Mouse (Mus musculus) retina, adult 2 months (tissue): Measurements from ENCODE around the gene Sec31b.

ENCODE experiments used
- DNase-seq: peaks from one replicate; pipeline ENCODE4 v3.0.0-alpha.2; 2012; ENCODE audit warnings: low read depth, low spot score

The Sec31b gene

DNA sequence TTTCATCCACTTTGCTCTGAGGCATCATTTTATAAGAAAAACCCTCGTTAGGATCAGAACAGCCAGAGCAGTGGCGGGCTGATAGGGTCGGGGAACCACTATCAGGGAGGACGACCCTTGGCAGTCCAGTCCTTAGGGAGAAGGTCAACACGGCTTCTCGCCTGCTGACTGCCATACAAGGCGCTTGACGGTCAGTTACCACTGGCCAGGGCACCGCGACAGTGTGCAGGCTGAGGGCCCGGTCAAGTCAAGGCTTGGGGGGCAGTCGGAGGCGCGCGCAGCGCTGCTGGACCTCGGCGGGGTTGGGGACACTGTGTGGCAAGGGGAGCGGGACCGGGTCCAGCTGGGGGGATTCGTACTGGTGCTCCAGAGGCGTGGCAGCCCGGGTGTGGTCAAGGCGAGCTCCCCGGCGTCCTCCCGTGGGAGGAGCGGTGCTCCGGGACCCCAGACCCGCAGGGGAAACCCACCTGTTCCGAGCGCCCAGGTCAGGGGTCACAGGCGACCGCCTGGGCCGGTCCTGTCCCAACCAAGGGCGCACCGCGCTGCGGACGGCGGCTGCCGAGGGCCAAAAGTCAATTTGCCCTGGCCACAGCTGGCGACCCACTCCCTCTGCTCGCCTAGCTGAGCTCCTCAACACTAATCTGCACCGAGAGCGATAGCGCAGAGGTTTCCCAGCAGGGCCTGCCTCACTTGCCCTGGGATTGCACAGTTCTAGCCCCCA is at the start of gene Sec31b:
Sec31b (minus strand) TSS at position 544 of the 721 bp plus-strand sequence.
- DNase-seq: no peak

DNA sequence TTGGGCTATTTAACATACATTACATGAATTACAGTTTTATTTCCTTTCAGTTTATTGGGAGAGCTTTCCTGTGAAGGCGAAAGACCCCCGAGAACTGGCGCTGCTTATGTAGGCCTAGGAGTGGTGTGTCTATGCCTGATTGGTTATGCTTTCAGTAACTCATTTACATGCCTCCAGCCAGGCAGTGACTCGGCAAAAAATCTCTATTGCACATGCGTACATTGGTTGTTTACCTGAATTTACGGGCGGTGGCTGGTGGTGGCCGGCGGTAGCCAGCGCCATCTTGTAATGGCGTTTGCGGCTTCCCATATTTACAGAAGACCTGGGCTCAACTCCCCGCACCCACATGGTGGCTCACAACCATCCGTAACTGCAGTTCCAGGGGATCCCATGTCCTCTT is 48.5 kb upstream of the Sec31b start:
- DNase-seq: no peak

DNA sequence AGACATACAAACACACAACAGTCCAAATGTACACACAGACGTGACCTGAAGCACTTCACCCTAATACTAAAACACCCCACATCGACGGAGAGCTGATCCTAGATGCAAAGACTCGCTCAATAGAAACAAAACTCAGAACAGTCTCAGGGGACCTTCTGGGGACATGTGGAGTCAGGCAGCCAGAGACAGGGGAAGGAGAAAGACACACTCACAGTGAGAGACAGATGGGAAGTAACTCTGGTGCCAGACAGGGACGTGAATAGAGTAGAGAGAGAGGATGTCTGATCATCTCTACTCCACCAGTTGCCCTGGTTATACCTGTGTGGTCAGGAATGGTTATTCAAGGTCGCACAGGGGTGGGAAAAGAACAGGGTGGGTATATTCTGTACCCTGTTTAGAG is 46.0 kb upstream of the Sec31b start:
- DNase-seq: no peak

DNA sequence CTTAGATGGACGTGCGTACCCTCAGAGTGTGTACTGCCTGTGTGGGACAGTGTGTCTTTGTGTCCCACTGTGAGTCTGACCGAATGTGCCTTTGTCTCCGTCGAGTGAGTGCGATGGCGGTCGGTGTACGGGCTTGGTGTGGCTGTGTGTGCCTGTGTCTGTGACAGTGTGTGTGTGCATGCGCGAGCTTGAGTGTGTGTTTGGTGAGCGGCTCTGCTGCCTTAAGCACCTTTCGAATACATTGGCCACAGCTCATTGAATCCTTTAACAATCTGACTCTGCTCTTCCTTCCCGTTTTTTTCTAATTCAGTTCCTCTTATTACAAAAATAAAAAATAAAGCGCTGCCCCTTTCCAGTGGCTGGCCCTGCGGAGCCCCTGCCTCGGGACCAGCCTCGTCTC is 45.3 kb upstream of the Sec31b start:
- DNase-seq: no peak

DNA sequence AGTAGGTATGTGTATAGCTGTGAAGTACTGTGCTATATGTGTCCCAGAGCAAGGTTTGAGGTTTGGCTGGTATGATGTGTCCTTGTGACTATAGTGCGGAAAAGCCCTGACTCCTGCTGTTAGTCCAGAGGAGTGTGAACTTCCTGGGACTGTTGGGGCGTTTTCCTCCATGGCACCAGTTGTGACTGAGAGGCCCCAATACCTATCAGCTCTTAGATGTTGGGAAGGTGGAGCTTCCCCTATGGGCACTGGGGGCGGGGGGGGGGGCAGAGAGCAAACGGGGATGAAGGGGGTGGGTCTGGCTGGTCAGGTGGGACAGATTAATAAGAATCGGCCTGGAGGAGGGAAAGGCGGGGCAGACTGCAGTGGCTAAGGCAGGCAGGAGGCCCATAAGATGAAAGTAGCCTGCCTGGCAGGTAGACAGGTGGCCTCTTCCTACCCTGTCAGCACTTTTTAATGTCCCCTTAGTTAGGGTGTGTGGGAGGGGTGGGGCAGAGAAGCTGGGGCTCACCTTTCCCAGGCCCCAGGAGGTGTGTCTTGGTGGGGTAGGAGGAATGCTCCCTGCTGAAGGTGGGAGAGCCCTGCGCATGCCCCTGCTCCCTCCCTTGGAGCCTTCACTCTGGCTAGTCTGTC is 44.0 kb upstream of the Sec31b start:
- DNase-seq: no peak

DNA sequence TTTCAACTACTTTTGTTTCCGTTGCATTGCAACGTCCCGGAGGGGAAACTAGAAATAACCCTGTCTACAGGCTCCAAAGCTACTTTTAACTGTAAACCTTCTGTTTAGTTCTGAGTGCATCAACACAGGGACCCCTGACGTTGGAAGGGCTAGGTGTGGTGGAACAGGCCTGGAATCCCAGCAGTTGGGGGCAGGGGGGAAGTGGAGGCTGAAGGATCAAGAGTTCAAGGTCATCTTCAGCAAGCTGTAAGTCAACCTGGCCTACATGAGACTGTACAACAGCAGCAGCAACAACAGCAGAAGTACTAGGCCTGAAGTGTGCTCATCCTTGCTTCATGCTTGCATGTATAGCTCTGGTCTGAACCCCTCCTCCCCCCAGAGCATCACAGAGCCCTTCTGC is 42.4 kb upstream of the Sec31b start:
- DNase-seq: no peak

DNA sequence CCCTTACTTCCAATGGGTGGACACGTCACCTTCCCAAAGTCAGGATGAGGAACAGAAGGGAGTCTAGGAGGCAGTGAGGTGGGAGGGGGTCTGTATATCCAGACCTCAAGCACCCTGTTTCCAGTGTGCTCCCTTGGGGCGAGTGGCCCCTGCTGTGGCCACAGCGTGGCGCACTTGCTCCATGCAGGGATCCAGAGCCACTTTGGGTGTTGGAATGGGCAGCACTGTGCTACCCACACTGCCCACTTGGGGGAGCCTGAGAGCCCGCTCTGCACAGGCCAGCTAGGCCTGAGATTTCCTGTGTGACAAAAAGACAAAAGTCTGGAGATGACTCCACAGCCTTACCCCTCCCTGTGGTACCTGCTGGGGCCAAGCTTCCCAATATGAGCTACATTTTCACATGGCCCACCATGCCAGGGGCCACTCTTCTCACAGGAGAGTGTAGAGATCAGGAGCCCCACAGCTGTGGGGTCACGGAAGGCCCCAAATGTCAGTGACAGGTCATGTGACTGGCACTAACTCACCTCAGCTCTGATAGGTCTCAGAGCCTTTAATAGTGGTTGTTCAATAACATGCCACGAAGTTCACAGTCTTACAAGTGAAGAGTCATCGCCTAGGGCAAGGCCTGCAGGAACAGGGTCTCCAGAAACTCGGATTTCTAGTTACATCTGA is 37.1 kb upstream of the Sec31b start:
- DNase-seq: peak; percentile 61

DNA sequence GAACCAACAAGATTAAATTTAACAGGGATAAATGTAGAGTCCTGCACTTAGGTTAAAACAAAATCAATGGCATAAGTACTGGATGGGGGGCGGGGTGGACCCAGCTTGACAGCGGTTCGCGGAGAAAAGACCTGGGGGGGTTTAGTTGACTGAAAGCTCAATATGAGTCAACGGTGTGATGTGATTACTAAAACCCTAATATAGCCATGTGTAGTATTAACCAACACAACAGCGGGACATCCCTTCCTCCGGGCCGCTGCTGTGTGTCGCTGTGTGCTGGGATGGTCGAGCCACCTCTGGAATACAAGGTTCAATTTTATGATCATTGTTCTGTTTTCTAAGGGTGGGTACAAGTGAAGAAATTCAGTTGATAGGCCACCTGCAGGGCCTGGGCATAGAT is 36.4 kb upstream of the Sec31b start:
- DNase-seq: no peak

DNA sequence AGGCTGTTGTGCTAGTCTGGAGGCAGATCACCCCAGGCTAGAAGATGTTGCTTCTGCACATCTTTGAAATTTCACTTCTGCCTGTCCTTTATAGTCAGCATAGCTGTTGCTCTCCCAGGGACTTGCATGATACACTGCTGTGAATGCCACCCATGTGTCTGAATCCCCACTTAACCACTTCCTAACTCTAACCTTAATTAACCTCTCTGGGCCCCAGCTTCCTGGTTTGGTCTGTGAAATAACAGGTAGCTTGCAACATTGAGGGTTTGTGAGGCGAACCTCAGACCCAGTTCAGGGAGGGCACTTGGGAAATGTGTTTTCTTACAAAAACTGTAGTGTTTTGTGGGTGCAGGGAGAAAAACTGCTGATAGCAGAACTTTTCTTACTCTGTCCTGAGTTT is 32.4 kb upstream of the Sec31b start:
- no peak for DNase-seq

DNA sequence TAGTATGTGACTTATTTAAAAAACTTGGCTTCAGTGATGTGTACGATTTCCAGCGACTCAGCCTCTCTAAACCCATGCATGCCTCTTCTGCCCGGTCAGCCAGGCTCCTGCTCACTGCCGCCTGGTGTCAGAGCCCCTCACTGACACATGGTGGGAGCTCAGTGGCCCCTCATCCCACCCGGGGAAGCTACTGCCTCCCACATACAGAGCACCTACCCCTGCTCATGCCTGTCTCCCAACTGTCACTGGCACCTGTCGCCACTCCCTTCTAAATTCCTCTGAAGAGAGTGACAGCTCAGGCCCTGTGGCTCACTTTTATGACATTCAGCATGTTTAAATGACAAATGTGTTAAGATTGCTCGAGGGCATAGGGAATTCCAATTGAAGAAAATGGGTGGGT is 30.6 kb upstream of the Sec31b start:
- DNase-seq: no peak

DNA sequence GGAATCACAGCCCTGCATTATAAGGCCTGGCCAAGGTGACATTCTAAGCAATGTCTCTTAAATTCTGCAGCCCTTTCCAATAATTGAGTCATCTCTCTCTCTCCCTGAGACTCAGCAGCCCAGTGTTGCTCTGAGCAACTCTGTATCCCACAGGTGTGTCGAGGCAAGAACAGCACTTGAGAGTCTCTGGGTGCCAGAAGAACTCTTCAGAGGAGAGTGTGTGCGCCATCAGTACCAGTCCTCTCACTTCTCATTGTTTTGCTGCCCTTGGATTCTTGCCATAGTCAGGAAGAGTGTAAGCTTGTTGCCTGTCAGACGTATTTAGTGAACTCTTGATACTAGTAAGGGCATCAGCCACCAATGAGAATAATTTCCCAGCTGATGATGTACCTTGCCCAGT is 22.1 kb upstream of the Sec31b start:
- DNase-seq: no peak

DNA sequence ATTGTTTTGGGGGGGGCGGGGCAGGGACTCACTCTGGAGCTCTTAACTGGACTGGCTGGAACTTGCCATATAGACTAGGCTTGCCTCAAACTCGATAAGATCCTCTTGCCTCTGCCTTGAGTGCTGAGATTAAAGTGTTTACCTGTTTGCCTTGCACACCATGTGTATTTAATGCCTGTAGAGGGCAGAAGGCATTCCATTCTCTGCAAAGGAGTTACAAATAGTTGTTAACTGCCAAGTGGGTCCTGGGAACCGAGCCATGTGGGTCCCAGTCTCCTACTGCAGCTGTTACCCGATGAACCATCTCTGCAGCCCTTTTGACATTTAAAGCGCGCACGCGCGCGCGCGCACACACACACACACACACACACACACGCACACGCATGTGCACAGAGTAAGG is 18.3 kb upstream of the Sec31b start:
- DNase-seq: no peak

DNA sequence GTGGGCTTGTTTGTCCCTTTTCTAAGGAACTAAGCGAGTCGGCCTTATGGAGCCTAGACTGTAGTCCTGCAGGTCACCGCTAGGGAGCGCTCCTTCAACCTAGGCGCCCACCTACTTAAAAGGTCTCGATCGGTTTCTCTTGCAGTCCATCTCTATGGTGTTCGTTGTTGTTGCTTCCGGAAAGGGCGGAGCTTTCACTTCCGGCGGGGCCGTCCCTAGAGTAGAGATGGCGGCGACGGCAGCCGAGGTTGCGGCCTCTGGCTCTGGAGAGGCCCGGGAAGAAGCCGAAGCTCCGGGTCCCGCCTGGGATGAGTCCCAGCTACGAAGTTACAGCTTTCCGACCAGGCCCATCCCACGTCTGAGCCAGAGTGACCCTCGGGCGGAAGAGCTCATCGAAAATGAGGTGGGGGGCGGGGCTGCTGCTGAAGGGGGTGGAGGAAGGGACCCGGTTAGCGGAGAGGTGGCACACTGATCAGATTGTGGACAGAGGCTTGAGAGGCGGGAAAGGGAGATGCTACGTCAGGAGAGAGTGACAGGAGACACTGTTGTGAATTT is 17.1 kb upstream of the Sec31b start, which contains the start of gene Hif1an:
Hif1an (plus strand) TSS at position 199 of the 555 bp plus-strand sequence.
- DNase-seq: peak; percentile 93

DNA sequence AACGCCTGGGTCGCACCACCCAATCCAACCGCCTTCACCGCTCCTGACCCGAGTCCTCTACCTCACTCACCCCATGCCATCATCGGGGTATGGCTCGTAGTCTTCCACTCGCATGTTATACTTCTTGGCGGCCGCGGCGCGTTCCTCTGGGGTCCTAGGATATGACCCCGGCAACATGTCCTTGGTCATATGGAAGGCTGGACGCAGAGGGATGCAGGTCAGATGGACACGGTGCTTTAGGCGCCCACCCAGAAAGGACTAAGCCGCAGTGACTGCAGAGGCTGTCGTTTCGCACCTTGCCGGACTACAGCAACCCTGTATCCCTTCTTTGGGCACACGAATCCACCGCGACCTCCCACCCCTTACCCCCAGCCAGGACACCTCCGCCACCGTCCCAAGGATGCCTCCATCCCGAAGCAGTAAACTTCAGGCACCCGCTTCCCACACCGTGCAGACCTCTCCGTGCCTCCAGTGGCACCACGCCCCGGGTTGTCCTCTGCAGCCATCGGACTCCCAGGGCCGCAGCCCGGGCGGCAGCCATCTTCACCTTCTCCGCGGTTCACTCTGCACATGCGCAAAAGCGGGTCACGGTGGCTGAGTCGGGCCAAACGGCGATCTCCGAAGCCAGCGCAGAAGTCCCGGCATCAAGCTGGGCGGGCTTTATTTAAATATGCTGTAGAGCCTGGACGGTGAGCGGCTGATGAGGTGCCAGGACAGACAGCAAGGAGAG is 9.4 kb upstream of the Sec31b start, which contains the start of gene Ndufb8:
Ndufb8 (minus strand) TSS at position 580 of the 730 bp plus-strand sequence.
- peak; percentile 89 for DNase-seq

DNA sequence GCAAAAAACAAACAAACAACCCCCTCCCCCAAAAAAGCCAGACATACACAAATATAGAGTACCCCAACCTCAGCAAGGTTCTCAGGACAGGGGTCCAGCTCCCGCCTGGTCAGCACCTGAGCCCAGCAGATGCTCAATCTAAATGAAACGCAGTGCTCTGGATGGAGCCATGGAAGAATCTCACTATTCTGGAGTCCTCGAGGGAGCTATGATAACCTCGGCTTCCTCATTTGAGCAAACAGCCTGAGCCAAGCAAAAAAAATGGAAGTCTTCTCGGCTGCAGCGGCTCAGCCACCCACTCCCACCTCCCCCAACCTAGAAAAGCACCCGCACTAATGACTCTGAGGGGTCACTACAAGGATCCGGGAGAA is 8.8 kb upstream of the Sec31b start:
- no peak for DNase-seq

DNA sequence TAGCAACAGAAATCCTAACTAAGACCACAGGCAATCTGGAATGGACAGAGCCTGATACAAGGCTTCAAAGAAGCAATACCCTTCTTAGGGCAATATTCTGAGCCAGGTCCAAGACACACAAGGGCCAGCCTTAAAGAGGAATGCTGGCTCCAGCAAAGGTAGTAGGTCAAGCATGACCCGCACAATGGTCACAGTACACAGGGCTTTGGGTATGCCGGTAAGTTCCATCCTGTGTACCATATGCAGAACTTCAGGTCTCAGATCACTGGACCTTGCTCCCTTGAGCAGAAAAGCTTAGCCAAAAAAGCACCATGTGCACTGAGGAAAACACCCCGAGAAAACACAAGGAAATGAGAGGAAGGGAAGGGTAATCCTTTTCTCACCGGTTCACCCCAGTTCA is 7.6 kb upstream of the Sec31b start:
- no peak for DNase-seq

DNA sequence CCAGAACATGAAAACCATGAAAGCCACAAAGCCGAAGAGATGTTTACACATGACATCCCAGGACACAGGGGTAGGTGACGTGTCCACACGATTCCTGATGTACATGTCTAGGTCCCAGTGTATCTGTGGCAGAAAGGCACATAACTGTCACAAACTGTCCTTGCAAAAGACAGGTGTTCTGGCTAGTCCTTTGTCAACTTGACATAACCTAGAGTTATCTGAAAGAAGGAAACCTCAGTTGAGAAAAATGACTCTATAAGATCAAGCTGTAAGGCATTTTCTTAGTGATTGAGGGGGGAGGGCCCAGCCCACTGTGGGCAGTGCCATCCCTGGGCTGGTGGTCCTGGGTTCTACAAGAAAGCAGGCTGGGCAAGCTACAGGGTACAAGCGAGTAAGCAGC is 7.1 kb upstream of the Sec31b start, which contains the start of gene Gm20538:
Gm20538 (minus strand) TSS at position 101 of the 400 bp plus-strand sequence.
- DNase-seq: no peak

DNA sequence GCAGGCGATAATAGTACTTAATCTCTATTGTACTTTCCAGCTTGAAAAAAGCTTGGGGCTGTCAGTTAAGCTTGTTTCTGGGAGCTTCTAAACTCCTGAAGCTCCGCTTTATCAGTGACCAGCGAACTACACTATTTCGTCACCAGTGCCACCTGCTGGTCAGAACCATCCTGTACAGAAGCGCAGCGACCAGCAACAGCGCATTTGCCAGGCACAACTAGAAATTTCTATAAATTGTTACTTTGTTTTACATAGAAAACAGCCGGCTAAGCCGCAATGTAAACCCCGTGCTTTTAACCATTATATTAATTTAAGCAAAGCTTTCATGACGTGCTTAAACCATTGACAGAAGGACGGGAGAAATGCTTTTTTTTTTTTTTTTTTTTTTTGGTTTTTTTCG is 889 bp downstream of the Sec31b start:
- DNase-seq: no peak

DNA sequence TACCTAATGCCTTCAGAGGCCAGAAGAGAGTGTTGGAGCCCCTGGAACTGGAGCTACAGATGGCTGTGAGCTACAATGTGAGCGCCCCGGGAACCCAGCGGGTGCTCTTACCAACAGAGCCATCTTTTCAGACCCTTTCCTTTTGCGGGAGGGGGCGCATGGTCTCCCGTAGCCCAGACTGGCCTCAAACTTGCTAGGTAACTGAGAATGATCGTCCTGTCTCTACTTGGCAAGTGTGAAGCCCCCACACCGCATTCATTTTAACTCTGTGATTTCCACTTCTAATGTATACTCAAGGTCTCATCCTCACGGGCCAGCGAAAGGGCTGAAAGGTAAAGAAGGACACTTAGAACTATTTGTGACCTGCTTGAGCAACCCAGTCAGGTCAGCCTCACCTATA is 1.3 kb downstream of the Sec31b start:
- DNase-seq: no peak

DNA sequence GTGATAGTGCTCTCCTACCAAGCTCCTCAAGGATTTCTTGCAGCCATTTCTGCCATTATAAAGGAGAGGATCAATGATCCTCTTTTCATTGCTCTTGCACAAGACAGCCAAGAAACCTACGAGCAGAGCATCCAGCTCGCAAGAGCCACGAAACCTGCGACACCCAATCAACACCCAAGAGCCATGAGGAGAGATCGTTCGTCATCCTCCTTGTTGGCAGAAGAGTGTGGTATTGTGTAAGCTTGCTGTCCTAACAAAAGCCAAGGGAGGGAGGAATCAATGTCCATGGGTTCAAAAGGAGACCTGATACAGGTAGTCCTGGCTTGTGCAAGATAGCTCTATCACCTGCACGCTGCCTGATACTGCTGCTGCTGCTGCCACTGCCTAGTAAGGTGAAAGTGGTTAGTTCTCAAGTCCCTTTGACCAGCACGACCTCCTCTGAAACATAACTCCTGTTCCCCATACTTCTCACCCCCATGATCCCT is 2.9 kb downstream of the Sec31b start:
- no peak for DNase-seq

DNA sequence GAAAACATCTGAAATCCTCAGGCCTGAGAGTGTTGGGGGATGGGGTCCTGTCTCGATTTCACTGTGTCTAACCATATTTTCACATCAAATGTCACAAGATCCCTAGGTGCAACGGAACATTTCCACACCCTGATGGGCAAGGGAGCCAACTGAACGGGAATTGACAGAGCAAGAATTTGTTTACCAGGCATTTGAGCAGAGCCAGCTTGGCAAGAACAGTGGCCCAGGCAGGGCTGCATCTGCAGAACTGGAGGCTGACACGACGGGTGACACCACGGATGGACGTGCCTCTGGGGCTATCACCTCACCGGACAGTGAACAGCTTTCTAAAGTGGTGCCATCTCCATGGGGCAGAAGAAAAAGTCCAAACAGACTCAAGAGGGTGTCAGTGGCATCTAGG is 8.2 kb downstream of the Sec31b start:
- no peak for DNase-seq

DNA sequence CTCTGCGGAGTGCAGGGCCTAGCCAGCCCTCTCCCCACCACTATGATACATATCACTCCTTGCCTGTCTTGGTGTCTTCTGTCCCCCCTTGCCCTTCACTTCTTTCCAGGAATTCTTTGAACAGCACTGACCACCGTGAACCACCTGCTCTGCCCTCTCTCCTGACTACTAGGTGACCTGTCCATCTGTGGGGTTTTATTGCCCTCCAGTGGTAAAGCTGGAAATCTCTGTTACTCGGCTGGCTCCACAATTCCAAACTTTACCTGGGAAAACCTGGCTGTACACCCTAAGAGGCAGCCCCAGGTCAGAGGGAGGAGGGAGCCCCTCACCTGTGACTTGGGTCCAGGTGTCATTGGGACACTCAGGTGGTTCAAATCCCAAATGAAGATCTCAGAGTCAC is 10.3 kb downstream of the Sec31b start:
- DNase-seq: no peak
